Comparison of ENCODE assay signal across 9 mouse cellular contexts in genomic region chr12:112720890-112721423, GRCm38 (mm10). TPM values are rescaled to one million over a fixed set of nuclear protein-coding genes. Genes with fewer than 3 reads are reported as not detected.
DNase-seq lines count a peak whose midpoint lies in the region; ATAC-seq and TF ChIP-seq lines count a peak whose summit lies in the region.
"Had no signal": no experiment of that assay in that cellular context is flagged by ENCODE, and none has a peak within 500 bp of the region (broad histone marks: within the 10 kb centered on the region; RNA-seq: fewer than 3 reads in every experiment).

No protein-coding gene starts in this region.

- no peak for DNase-seq in lung, adult 18-20 months
- DNase-seq in forebrain, embryonic 14.5 days (ENCODE audit: low spot score), result no peak
- DNase-seq in limb, embryonic 14.5 days (ENCODE audit: low spot score), result no peak
- DNase-seq in thymus, postnatal 36 days, result no peak
- no peak for DNase-seq in layer of hippocampus, adult 9-11 months

- peak overlapping the region; percentile 69 for H3K9ac ChIP-seq in lung, embryonic 15.5 days
- no peak overlapping the region for H3K9ac ChIP-seq in forebrain, embryonic 14.5 days (ENCODE audit: low read length)
- H3K9ac ChIP-seq in limb, embryonic 14.5 days (ENCODE audit: low read depth, low read length, severe bottlenecking), result no peak overlapping the region; the same call in 1 of the 2 replicates
- H3K9ac ChIP-seq in stomach, embryonic 16.5 days (ENCODE audit: low read length), result peak overlapping the region; percentile 90

- no peak for ATAC-seq in lung, embryonic 15.5 days (ENCODE audit: borderline replicate concordance, extremely low read depth, low FRiP score, low TSS enrichment)
- ATAC-seq in forebrain, embryonic 14.5 days, result no peak
- ATAC-seq in limb, embryonic 14.5 days (ENCODE audit: low FRiP score, low read depth), result no peak
- ATAC-seq in stomach, embryonic 16.5 days (ENCODE audit: insufficient read depth, low FRiP score), result no peak
- ATAC-seq in CD4-positive, CD25-positive, alpha-beta regulatory T cell, adult 4 months, result no peak

- H3K27me3 ChIP-seq in lung, embryonic 15.5 days, result peaks cover 19% of the 10 kb centered on the region
- no peaks in the 10 kb centered on the region for H3K27me3 ChIP-seq in forebrain, embryonic 14.5 days (replicated peaks; ENCODE audit: control insufficient read depth, insufficient read depth, low read length)
- no peaks in the 10 kb centered on the region for H3K27me3 ChIP-seq in limb, embryonic 14.5 days (ENCODE audit: control insufficient read depth, insufficient read depth, low read length)
- H3K27me3 ChIP-seq in stomach, embryonic 16.5 days (ENCODE audit: control insufficient read depth, insufficient read depth, low read length), result no peaks in the 10 kb centered on the region

- TF ChIP-seq POLR2A in limb, embryonic 14.5 days (IDR thresholded peaks at IDR 0.05; ENCODE audit: borderline replicate concordance, extremely low read depth, insufficient read depth, insufficient read length), result no peak

- peaks cover 4% of the 10 kb centered on the region; the same call in 1 of the 2 replicates for H3K36me3 ChIP-seq in lung, embryonic 15.5 days
- peaks cover 13% of the 10 kb centered on the region; the same call in 1 of the 2 replicates for H3K36me3 ChIP-seq in forebrain, embryonic 14.5 days (ENCODE audit: control insufficient read depth, insufficient read depth, low read length)
- H3K36me3 ChIP-seq in limb, embryonic 14.5 days (ENCODE audit: control insufficient read depth, insufficient read depth, low read length), result peaks cover 4% of the 10 kb centered on the region
- H3K36me3 ChIP-seq in stomach, embryonic 16.5 days (ENCODE audit: control insufficient read depth, insufficient read depth, low read length), result no peaks in the 10 kb centered on the region

- H3K9me3 ChIP-seq in lung, embryonic 15.5 days, result no peaks in the 10 kb centered on the region
- no peaks in the 10 kb centered on the region for H3K9me3 ChIP-seq in forebrain, embryonic 14.5 days (replicated peaks; ENCODE audit: control insufficient read depth, low read length)
- H3K9me3 ChIP-seq in limb, embryonic 14.5 days (ENCODE audit: control insufficient read depth, low read length), result no peaks in the 10 kb centered on the region
- no peaks in the 10 kb centered on the region for H3K9me3 ChIP-seq in stomach, embryonic 16.5 days (replicated peaks; ENCODE audit: control insufficient read depth, low read length)

- 44% methylated on average over 12 of the region's 12 CpGs for WGBS in lung, embryonic 15.5 days
- WGBS in forebrain, embryonic 14.5 days, result 31% methylated on average over 12 of the region's 12 CpGs
- WGBS in limb, embryonic 14.5 days, result 43% methylated on average over 12 of the region's 12 CpGs
- 39% methylated on average over 12 of the region's 12 CpGs for WGBS in stomach, embryonic 16.5 days

- H3K27ac ChIP-seq in lung, embryonic 15.5 days, result peak overlapping the region; percentile 97
- no peak overlapping the region for H3K27ac ChIP-seq in forebrain, embryonic 14.5 days (ENCODE audit: low read depth, low read length)
- H3K27ac ChIP-seq in limb, embryonic 14.5 days (replicated peaks; ENCODE audit: low read depth, low read length), result peak overlapping the region; percentile 56; the same call in 1 of the 2 replicates
- H3K27ac ChIP-seq in stomach, embryonic 16.5 days (ENCODE audit: low read length), result peak overlapping the region; percentile 93
- H3K27ac ChIP-seq: macrophage had no signal

- H3K4me1 ChIP-seq in lung, embryonic 15.5 days, result peaks cover 32% of the 10 kb centered on the region
- peaks cover 8% of the 10 kb centered on the region; the same call in 1 of the 2 replicates for H3K4me1 ChIP-seq in forebrain, embryonic 14.5 days (ENCODE audit: control insufficient read depth, insufficient read depth, low read length)
- H3K4me1 ChIP-seq in limb, embryonic 14.5 days (ENCODE audit: control insufficient read depth, insufficient read depth, low read length), result peaks cover 17% of the 10 kb centered on the region; the same call in 1 of the 2 replicates
- H3K4me1 ChIP-seq in stomach, embryonic 16.5 days (ENCODE audit: control insufficient read depth, insufficient read depth, low read length), result peaks cover 18% of the 10 kb centered on the region

- peak overlapping the region; percentile 98 for H3K4me2 ChIP-seq in lung, embryonic 15.5 days
- peak overlapping the region; percentile 92 for H3K4me2 ChIP-seq in forebrain, embryonic 14.5 days (ENCODE audit: low read length)
- peak overlapping the region; percentile 85 for H3K4me2 ChIP-seq in limb, embryonic 14.5 days (replicated peaks; ENCODE audit: low read depth, low read length, severe bottlenecking)
- peak overlapping the region; percentile 85 for H3K4me2 ChIP-seq in stomach, embryonic 16.5 days (ENCODE audit: low read depth, low read length)

- peak overlapping the region; percentile 83 for H3K4me3 ChIP-seq in lung, embryonic 15.5 days
- peak overlapping the region; percentile 79 for H3K4me3 ChIP-seq in forebrain, embryonic 14.5 days (ENCODE audit: low read depth, low read length)
- peak overlapping the region; percentile 86 for H3K4me3 ChIP-seq in limb, embryonic 14.5 days (replicated peaks; ENCODE audit: low read length)
- H3K4me3 ChIP-seq in stomach, embryonic 16.5 days (replicated peaks; ENCODE audit: low read length), result peak overlapping the region; percentile 73

RNA-seq across cellular contexts. Expression of gene Cep170b, which starts 0.7 kb away (rescaled TPM):
- 18.6 and 20.8 TPM in 2 replicates for polyA plus RNA-seq in lung, embryonic 15.5 days (2015; fragmentation: Nextera tagmentation; extraction: Ambion mirVana)
- polyA plus RNA-seq in forebrain, embryonic 14.5 days (2014; fragmentation: Nextera tagmentation; extraction: Ambion mirVana), result 10.3 and 15.7 TPM in 2 replicates
- polyA plus RNA-seq in limb, embryonic 14.5 days (2012; rRNA removed), result 30.1 and 36.9 TPM in 2 replicates
- 21.3 and 23.6 TPM in 2 replicates for polyA plus RNA-seq in limb, embryonic 14.5 days (2014; fragmentation: Nextera tagmentation; extraction: Ambion mirVana)
- 19.8 and 21.9 TPM in 2 replicates for polyA plus RNA-seq in stomach, embryonic 16.5 days (2015; fragmentation: Nextera tagmentation; extraction: Ambion mirVana)
- 1 to 10 TPM; 2.4 to 4.9 TPM for polyA plus RNA-seq in CD4-positive, CD25-positive, alpha-beta regulatory T cell, adult 4 months (2017; shearing (Covaris generic))

RNA-seq across cellular contexts. Expression of gene Pld4, which starts 39.5 kb away (rescaled TPM):
- 12.7 and 17.9 TPM in 2 replicates for polyA plus RNA-seq in lung, embryonic 15.5 days (2015; fragmentation: Nextera tagmentation; extraction: Ambion mirVana)
- polyA plus RNA-seq in forebrain, embryonic 14.5 days (2014; fragmentation: Nextera tagmentation; extraction: Ambion mirVana), result 5.9 and 7.0 TPM in 2 replicates
- 15.7 and 16.9 TPM in 2 replicates for polyA plus RNA-seq in limb, embryonic 14.5 days (2012; rRNA removed)
- polyA plus RNA-seq in limb, embryonic 14.5 days (2014; fragmentation: Nextera tagmentation; extraction: Ambion mirVana), result 13.4 and 14.0 TPM in 2 replicates
- polyA plus RNA-seq in stomach, embryonic 16.5 days (2015; fragmentation: Nextera tagmentation; extraction: Ambion mirVana), result 13.7 and 17.1 TPM in 2 replicates
- 1 to 10 TPM; 1.7 to 7.2 TPM for polyA plus RNA-seq in CD4-positive, CD25-positive, alpha-beta regulatory T cell, adult 4 months (2017; shearing (Covaris generic))

RNA-seq across cellular contexts. Expression of gene Zbtb42, which starts 42.3 kb away (rescaled TPM):
- 11.4 TPM in 2 replicates for polyA plus RNA-seq in lung, embryonic 15.5 days (2015; fragmentation: Nextera tagmentation; extraction: Ambion mirVana)
- polyA plus RNA-seq in forebrain, embryonic 14.5 days (2014; fragmentation: Nextera tagmentation; extraction: Ambion mirVana), result 1.0 and 1.8 TPM in 2 replicates
- polyA plus RNA-seq in limb, embryonic 14.5 days (2012; rRNA removed), result 2.5 and 3.3 TPM in 2 replicates
- polyA plus RNA-seq in limb, embryonic 14.5 days (2014; fragmentation: Nextera tagmentation; extraction: Ambion mirVana), result 1.9 and 2.5 TPM in 2 replicates
- 9.7 and 12.2 TPM in 2 replicates for polyA plus RNA-seq in stomach, embryonic 16.5 days (2015; fragmentation: Nextera tagmentation; extraction: Ambion mirVana)
- polyA plus RNA-seq in CD4-positive, CD25-positive, alpha-beta regulatory T cell, adult 4 months (2017; shearing (Covaris generic)), result 1 to 10 TPM; 2.8 to 2.9 TPM

RNA-seq across cellular contexts. Expression of gene Akt1, which starts 46.3 kb away (rescaled TPM):
- polyA plus RNA-seq in lung, embryonic 15.5 days (2015; fragmentation: Nextera tagmentation; extraction: Ambion mirVana), result 145 and 157 TPM in 2 replicates
- polyA plus RNA-seq in forebrain, embryonic 14.5 days (2014; fragmentation: Nextera tagmentation; extraction: Ambion mirVana), result 61.7 and 65.4 TPM in 2 replicates
- 305 and 332 TPM in 2 replicates for polyA plus RNA-seq in limb, embryonic 14.5 days (2012; rRNA removed)
- polyA plus RNA-seq in limb, embryonic 14.5 days (2014; fragmentation: Nextera tagmentation; extraction: Ambion mirVana), result 148 and 181 TPM in 2 replicates
- polyA plus RNA-seq in stomach, embryonic 16.5 days (2015; fragmentation: Nextera tagmentation; extraction: Ambion mirVana), result 50.7 and 52.8 TPM in 2 replicates
- polyA plus RNA-seq in CD4-positive, CD25-positive, alpha-beta regulatory T cell, adult 4 months (2017; shearing (Covaris generic)), result 10 to 100 TPM; 14.6 to 18.4 TPM

Comparison
In these comparisons a context has a peak if more than half of its experiments do, and no peak if none do; other contexts are left out.
1. H3K9ac ChIP-seq: peak in lung, embryonic 15.5 days (single experiment) and stomach, embryonic 16.5 days (single experiment); none in forebrain, embryonic 14.5 days (single experiment) and limb, embryonic 14.5 days (single experiment).
2. Peak in every context shown above with its lines, with median percentiles within 50 percentile points of each other: H3K4me2 ChIP-seq and H3K4me3 ChIP-seq.